Mouse (Mus musculus): Measurements from ENCODE around the gene Hbb-bs. TPM values are rescaled to one million over a fixed set of nuclear protein-coding genes. Genes with fewer than 3 reads are reported as not detected.
"Not testable (repeated sequence)": the region's sequence is repeated elsewhere in the genome, so short reads cannot be mapped to it uniquely, and the experiment has no call there.

Gene Hbb-bs
- polyA plus RNA-seq, 1 experiment from 2014 or later, result 2,335 TPM

GRCm38 (mm10) chr7:103840268-103840667, 12.4 kb upstream of the Hbb-bs start, which contains the start of gene Hbb-bh2:
TSS of gene Hbb-bh2 (minus strand) at chr7:103840520.
- Histone ChIP-seq H3K4me2 (replicated peaks) (no peak within 1 kb of the TSS), H3K9ac (replicated peaks) (no peak within 1 kb of the TSS), H3K27ac (no peak within 1 kb of the TSS), H3K4me3 (replicated peaks) (no peak within 1 kb of the TSS), H3K36me3 (no peaks in the 10 kb centered on the region), H3K4me1 (replicated peaks) (no peaks in the 10 kb centered on the region), H3K27me3 (no peaks in the 10 kb centered on the region), H3K9me3 (no peaks in the 10 kb centered on the region)
- 77% methylated on average over 3 of the region's 3 CpGs for WGBS
- ATAC-seq, result no peak

GRCm38 (mm10) chr7:103827139-103827538, 757 bp downstream of the Hbb-bs start:
- H3K4me3 ChIP-seq (replicated peaks); H3K4me2 ChIP-seq (replicated peaks); H3K27me3 ChIP-seq; H3K27ac ChIP-seq; H3K9ac ChIP-seq (replicated peaks); H3K9me3 ChIP-seq; H3K4me1 ChIP-seq (replicated peaks); ATAC-seq; H3K36me3 ChIP-seq: not testable (repeated sequence)
- no CpG with 5 or more reads among the region's 2 CpGs for WGBS

- Histone ChIP-seq H3K4me1 (replicated peaks) (no peaks in the 10 kb centered on the region), H3K4me3 (replicated peaks) (no peak overlapping the region), H3K36me3 (no peaks in the 10 kb centered on the region), H3K9ac (replicated peaks) (no peak overlapping the region), H3K27me3 (no peaks in the 10 kb centered on the region), H3K9me3 (no peaks in the 10 kb centered on the region), H3K27ac (no peak overlapping the region), H3K4me2 (replicated peaks) (no peak overlapping the region)
- 54% methylated on average over 3 of the region's 3 CpGs for WGBS
- no peak for ATAC-seq
Observed at GRCm38 (mm10) chr7:103826255-103826887, 1.5 kb downstream of the Hbb-bs start.

GRCm38 (mm10) chr7:103825536-103826254, 2.2 kb downstream of the Hbb-bs start:
- no peak overlapping the region for H3K4me2 ChIP-seq (replicated peaks)
- H3K27ac ChIP-seq, result no peak overlapping the region
- 93% methylated on average over 3 of the region's 3 CpGs for WGBS
- no peaks in the 10 kb centered on the region for H3K4me1 ChIP-seq (replicated peaks)
- H3K9ac ChIP-seq (replicated peaks), result no peak overlapping the region
- H3K4me3 ChIP-seq (replicated peaks), result no peak overlapping the region
- no peaks in the 10 kb centered on the region for H3K27me3 ChIP-seq
- no peaks in the 10 kb centered on the region for H3K36me3 ChIP-seq
- H3K9me3 ChIP-seq, result no peaks in the 10 kb centered on the region
- no peak for ATAC-seq

GRCm38 (mm10) chr7:103824597-103824996, 3.3 kb downstream of the Hbb-bs start:
- WGBS, result 91% methylated on average over 2 of the region's 2 CpGs
- no peaks in the 10 kb centered on the region for H3K9me3 ChIP-seq
- H3K9ac ChIP-seq (replicated peaks), result no peak overlapping the region
- no peak overlapping the region for H3K4me3 ChIP-seq (replicated peaks)
- no peaks in the 10 kb centered on the region for H3K36me3 ChIP-seq
- no peaks in the 10 kb centered on the region for H3K4me1 ChIP-seq (replicated peaks)
- H3K27ac ChIP-seq, result no peak overlapping the region
- no peaks in the 10 kb centered on the region for H3K27me3 ChIP-seq
- no peak overlapping the region for H3K4me2 ChIP-seq (replicated peaks)
- no peak for ATAC-seq

- not testable (repeated sequence) for ATAC-seq; H3K9ac ChIP-seq (replicated peaks); H3K36me3 ChIP-seq; H3K4me1 ChIP-seq (replicated peaks); H3K27me3 ChIP-seq; H3K4me2 ChIP-seq (replicated peaks); H3K9me3 ChIP-seq; H3K4me3 ChIP-seq (replicated peaks); H3K27ac ChIP-seq
- 78% methylated on average over 1 of the region's 2 CpGs for WGBS
Observed at GRCm38 (mm10) chr7:103815085-103815484, 12.8 kb downstream of the Hbb-bs start.

GRCm38 (mm10) chr7:103813766-103814165, 14.1 kb downstream of the Hbb-bs start, which contains the start of gene Hbb-bt:
TSS of gene Hbb-bt (minus strand) at chr7:103813996.
- ATAC-seq, result no peak
- Histone ChIP-seq H3K36me3 (no peaks in the 10 kb centered on the region), H3K9ac (replicated peaks) (no peak within 1 kb of the TSS), H3K27me3 (no peaks in the 10 kb centered on the region), H3K4me1 (replicated peaks) (no peaks in the 10 kb centered on the region), H3K4me3 (replicated peaks) (no peak within 1 kb of the TSS), H3K9me3 (no peaks in the 10 kb centered on the region), H3K27ac (no peak within 1 kb of the TSS), H3K4me2 (replicated peaks) (no peak within 1 kb of the TSS)
- 88% methylated on average over 3 of the region's 3 CpGs for WGBS

- not testable (repeated sequence) for H3K4me2 ChIP-seq (replicated peaks); H3K36me3 ChIP-seq; H3K4me3 ChIP-seq (replicated peaks); H3K4me1 ChIP-seq (replicated peaks); H3K9ac ChIP-seq (replicated peaks); ATAC-seq; H3K27me3 ChIP-seq; H3K9me3 ChIP-seq; H3K27ac ChIP-seq
- no CpG with 5 or more reads among the region's 3 CpGs for WGBS
Observed at GRCm38 (mm10) chr7:103813152-103813551, 14.7 kb downstream of the Hbb-bs start.

- 79% methylated on average over 1 of the region's 1 CpGs for WGBS
Observed at GRCm38 (mm10) chr7:103812174-103812573, 15.7 kb downstream of the Hbb-bs start.

GRCm38 (mm10) chr7:103811223-103811845, 16.6 kb downstream of the Hbb-bs start:
- no peak overlapping the region for H3K4me3 ChIP-seq (replicated peaks)
- no peaks in the 10 kb centered on the region for H3K36me3 ChIP-seq
- 90% methylated on average over 1 of the region's 1 CpGs for WGBS
- H3K4me2 ChIP-seq (replicated peaks), result no peak overlapping the region
- H3K27me3 ChIP-seq, result no peaks in the 10 kb centered on the region
- no peaks in the 10 kb centered on the region for H3K4me1 ChIP-seq (replicated peaks)
- H3K9ac ChIP-seq (replicated peaks), result no peak overlapping the region
- no peak for ATAC-seq
- H3K9me3 ChIP-seq, result no peaks in the 10 kb centered on the region
- no peak overlapping the region for H3K27ac ChIP-seq

More at GRCm38 (mm10) chr7:103812174-103812573, 15.7 kb downstream of the Hbb-bs start:
- Histone ChIP-seq H3K4me1 (replicated peaks) (no peaks in the 10 kb centered on the region), H3K9ac (replicated peaks) (no peak overlapping the region), H3K4me2 (replicated peaks) (no peak overlapping the region), H3K4me3 (replicated peaks) (no peak overlapping the region), H3K27me3 (no peaks in the 10 kb centered on the region), H3K27ac (no peak overlapping the region), H3K9me3 (no peaks in the 10 kb centered on the region), H3K36me3 (no peaks in the 10 kb centered on the region)
- ATAC-seq, result no peak

- H3K27ac ChIP-seq, result no peak overlapping the region
- H3K9me3 ChIP-seq, result no peaks in the 10 kb centered on the region
- H3K9ac ChIP-seq (replicated peaks), result no peak overlapping the region
- no peak overlapping the region for H3K4me2 ChIP-seq (replicated peaks)
- no peaks in the 10 kb centered on the region for H3K4me1 ChIP-seq (replicated peaks)
- no peak for ATAC-seq
- H3K4me3 ChIP-seq (replicated peaks), result no peak overlapping the region
- no peaks in the 10 kb centered on the region for H3K36me3 ChIP-seq
- WGBS, result 84% methylated on average over 3 of the region's 3 CpGs
- H3K27me3 ChIP-seq, result no peaks in the 10 kb centered on the region
Observed at GRCm38 (mm10) chr7:103810746-103811145, 17.1 kb downstream of the Hbb-bs start.

- Histone ChIP-seq H3K4me2 (replicated peaks) (no peak overlapping the region), H3K27me3 (no peaks in the 10 kb centered on the region)
- WGBS, result 92% methylated on average over 1 of the region's 1 CpGs
Observed at GRCm38 (mm10) chr7:103810296-103810695, 17.6 kb downstream of the Hbb-bs start.

More at GRCm38 (mm10) chr7:103810296-103810695, 17.6 kb downstream of the Hbb-bs start:
- Histone ChIP-seq H3K9ac (replicated peaks) (no peak overlapping the region), H3K9me3 (no peaks in the 10 kb centered on the region), H3K4me1 (replicated peaks) (no peaks in the 10 kb centered on the region), H3K27ac (no peak overlapping the region), H3K36me3 (no peaks in the 10 kb centered on the region), H3K4me3 (replicated peaks) (no peak overlapping the region)
- no peak for ATAC-seq

All from midbrain, embryonic 13.5 days (tissue).